Mouse (Mus musculus) mammary gland, adult 2 months (tissue): ENCODE results near the gene Olfr142. TPM values are rescaled to one million over a fixed set of nuclear protein-coding genes. Genes with fewer than 3 reads are reported as not detected.

ENCODE experiments used
- polyA plus RNA-seq: library from polyadenylated mRNA; depleted of rRNA; stranded (reverse); fragments of >200 nt; gene quantifications from 2 replicates; pipeline ENCODE4 v1.2.3, GENCODE M21; 2012; ENCODE audit warnings: low replicate concordance; rRNA removed

Olfr142 gene
- not detected in 2 replicates for polyA plus RNA-seq

DNA sequence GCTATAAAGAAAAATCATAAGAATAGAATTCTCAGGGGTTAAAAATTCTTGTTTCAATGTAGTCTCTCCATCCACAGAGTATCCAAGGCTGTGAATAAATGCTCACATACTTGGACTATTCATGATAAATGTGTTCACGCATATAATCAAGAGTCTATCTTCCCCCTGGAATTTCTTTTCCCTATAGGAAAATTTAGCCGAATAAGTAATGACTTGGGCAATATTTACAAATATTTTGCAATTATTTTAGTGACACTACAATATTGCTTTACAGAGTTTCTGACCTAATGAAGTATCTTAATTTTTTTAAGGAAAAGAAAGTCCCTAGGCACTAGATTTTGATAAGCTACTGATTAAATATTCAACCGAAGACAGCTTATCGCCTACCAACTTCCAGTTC lies at the start of gene Olfr142:
Gene Olfr142, minus strand, starts transcription at position 101 of the 400 bp plus-strand sequence.

DNA sequence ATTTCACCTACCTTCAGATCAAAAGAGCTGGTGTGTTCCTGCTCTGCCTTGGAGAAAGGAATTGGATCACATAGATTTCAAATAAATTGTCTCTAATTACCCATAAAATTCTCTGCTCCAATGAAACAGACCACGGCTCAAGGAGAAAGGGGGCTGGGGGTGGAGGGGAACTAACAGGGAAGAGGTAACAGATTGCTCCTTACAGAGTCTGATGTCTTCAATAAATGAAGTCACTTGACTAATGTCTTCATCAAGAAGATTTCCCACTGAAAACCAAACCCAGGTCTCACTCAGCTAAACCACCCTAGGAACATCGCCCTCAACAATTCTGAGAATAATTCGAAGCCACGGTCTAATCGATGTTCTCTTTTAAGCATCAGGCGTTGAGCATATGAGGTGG lies 35.3 kb upstream of the Olfr142 start, which contains the start of gene Olfr1272:
Gene Olfr1272, minus strand, starts transcription at position 101 of the 400 bp plus-strand sequence.

DNA sequence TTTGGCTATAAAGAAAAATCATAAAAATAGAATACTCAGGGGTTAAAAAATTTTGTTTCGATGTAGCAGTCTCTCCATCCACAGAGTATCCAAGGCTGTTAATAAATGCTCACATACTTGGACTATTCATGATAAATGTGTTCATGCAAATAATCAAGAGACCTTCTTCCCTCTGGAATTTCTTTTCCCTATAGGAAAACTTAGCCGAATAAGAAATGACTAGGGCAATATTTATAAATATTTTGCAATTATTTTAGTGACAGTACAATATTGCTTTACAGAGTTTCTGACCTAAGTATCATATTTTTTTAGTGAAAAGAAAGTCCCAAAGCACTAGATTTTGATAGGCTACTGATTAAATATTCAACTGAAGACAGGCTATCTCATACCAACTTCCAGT lies 13.5 kb upstream of the Olfr142 start, which contains the start of gene Olfr1271:
Gene Olfr1271, minus strand, starts transcription at position 101 of the 400 bp plus-strand sequence.

DNA sequence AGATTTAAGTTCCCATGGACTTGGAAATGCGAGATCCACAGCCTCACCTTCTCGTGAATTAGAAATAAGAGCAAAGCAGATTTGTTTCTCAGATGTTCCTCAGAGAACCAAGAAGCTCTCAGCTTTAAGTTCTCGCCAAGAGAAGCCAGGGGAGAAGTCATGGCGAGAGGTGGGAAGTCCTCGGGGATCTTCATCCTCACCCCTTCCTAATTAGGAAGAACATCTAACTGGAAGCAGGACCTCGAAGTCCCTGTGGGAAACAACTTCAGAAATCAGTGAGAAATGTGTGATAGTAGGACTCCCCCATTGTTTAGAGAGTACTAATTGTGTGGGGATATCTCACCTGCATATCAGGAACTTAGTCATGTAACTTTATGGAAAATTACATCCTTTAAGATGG lies 33.0 kb downstream of the Olfr142 start, which contains the start of gene Olfr1506:
Gene Olfr1506, minus strand, starts transcription at position 101 of the 400 bp plus-strand sequence.

Other genes with a start within 250 kb of the Olfr142 start
- gene Olfr1263, start 245.5 kb downstream of the Olfr142 start, polyA plus RNA-seq = not detected in 2 replicates
- not detected in 2 replicates for gene Olfr1264, start 232.0 kb downstream of the Olfr142 start, polyA plus RNA-seq
- not detected in 2 replicates for gene Olfr1265, start 222.3 kb downstream of the Olfr142 start, polyA plus RNA-seq
- gene Olfr140, start 194.0 kb downstream of the Olfr142 start, polyA plus RNA-seq = not detected in 2 replicates
- gene Olfr1269, start 136.2 kb downstream of the Olfr142 start, polyA plus RNA-seq = not detected in 2 replicates
- gene Olfr32, start 115.3 kb downstream of the Olfr142 start, polyA plus RNA-seq = not detected in 2 replicates
- not detected in 2 replicates for gene Olfr1270, start 104.5 kb downstream of the Olfr142 start, polyA plus RNA-seq
- gene Olfr1506, start 33.1 kb downstream of the Olfr142 start, polyA plus RNA-seq = not detected in 2 replicates
- not detected in 2 replicates for gene Olfr1271, start 13.4 kb upstream of the Olfr142 start, polyA plus RNA-seq
- gene Olfr1272, start 35.2 kb upstream of the Olfr142 start, polyA plus RNA-seq = not detected in 2 replicates
- gene Gm13769, start 64.6 kb upstream of the Olfr142 start, polyA plus RNA-seq = not detected in 2 replicates
- not detected in 2 replicates for gene Olfr1274-ps, start 141.1 kb upstream of the Olfr142 start, polyA plus RNA-seq